Comparison of ENCODE assay signal across 28 mouse cellular contexts in the genomic region with DNA sequence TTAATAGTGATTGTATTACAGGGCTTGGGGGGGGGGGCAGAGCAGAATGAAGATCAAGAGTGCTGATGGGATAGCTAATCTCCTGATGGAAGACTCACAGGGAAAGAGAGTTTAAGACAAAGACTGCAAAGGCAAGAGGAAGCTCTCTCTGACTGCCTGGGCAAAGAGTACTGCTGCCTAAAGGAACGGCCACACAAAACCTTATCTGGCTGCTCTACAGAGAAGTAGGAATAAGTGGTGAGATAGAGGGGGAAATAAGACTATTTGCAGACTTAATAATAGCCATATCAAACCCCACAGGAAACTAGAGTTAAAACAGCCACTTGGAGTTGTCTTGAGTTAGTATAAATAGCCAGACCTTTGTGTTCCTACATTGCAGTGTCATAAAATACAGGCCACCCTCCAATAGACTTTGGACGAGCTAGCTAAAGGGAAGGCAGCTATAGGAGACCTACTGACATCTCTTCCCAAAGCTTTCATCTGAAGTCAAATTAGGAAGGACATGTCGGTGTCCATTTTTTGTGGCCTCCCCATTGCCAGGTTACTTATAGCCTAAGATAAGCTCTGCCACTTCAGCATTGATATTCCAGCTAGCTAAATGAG. TPM values are rescaled to one million over a fixed set of nuclear protein-coding genes. Genes with fewer than 3 reads are reported as not detected.
DNase-seq lines count a peak whose midpoint lies in the region; ATAC-seq lines count a peak whose summit lies in the region.
"Had no signal": no experiment of that assay in that cellular context is flagged by ENCODE, and none has a peak within 500 bp of the region (broad histone marks: within the 10 kb centered on the region; RNA-seq: fewer than 3 reads in every experiment).

No protein-coding gene starts in this region.

- ATAC-seq in liver, embryonic 13.5 days (ENCODE audit: low read depth) = no peak
- ATAC-seq in megakaryocyte, adult 5-6 weeks (ENCODE audit: poor library complexity, severe bottlenecking) = 0 out of 2 replicates have a peak, but pooled peaks have one; percentile 12
- ATAC-seq: activated CD4-positive, CD25-positive, alpha-beta regulatory T cell, adult 4 months; forebrain, embryonic 13.5 days; hindbrain, postnatal 0 days; midbrain, embryonic 16.5 days had no signal

- no peak overlapping the region for H3K9ac ChIP-seq in liver, embryonic 13.5 days
- H3K9ac ChIP-seq: embryonic facial prominence, embryonic 12.5 days; forebrain, embryonic 13.5 days; stomach, embryonic 15.5 days had no signal

- H3K4me3 ChIP-seq in liver, embryonic 13.5 days (replicated peaks) = no peak overlapping the region
- H3K4me3 ChIP-seq: embryonic facial prominence, embryonic 12.5 days; forebrain, embryonic 13.5 days; heart, adult 2 months; hindbrain, embryonic 10.5 days; limb, embryonic 10.5 days; midbrain, embryonic 10.5 days; stomach, embryonic 15.5 days had no signal

- H3K4me1 ChIP-seq in liver, embryonic 13.5 days (replicated peaks) = peaks cover 31% of the 10 kb centered on the region
- H3K4me1 ChIP-seq: embryonic facial prominence, embryonic 12.5 days; forebrain, embryonic 13.5 days; hindbrain, embryonic 10.5 days; limb, embryonic 10.5 days; midbrain, embryonic 10.5 days; stomach, embryonic 15.5 days had no signal

- H3K4me2 ChIP-seq in liver, embryonic 13.5 days = no peak overlapping the region
- H3K4me2 ChIP-seq: embryonic facial prominence, embryonic 12.5 days; forebrain, embryonic 13.5 days; stomach, embryonic 15.5 days had no signal

- H3K27me3 ChIP-seq in liver, embryonic 13.5 days = peaks cover 5% of the 10 kb centered on the region; the same call in 1 of the 2 replicates
- H3K27me3 ChIP-seq: embryonic facial prominence, embryonic 12.5 days; forebrain, embryonic 13.5 days; stomach, embryonic 15.5 days had no signal

- no peak for DNase-seq in liver, embryonic 13.5 days
- no peak for DNase-seq in liver
- DNase-seq in MEL-GATA-1-ER (ENCODE audit: extremely low read depth, low read depth) = peak; percentile 83
- no peak for DNase-seq in gastrocnemius, postnatal 10 days
- no peak for DNase-seq in lung, postnatal 10 days
- no peak for DNase-seq in layer of hippocampus, adult 9-11 months
- DNase-seq: adrenal gland, postnatal 10 days; cerebellum, adult 18-20 months; cerebellum, postnatal 14 days; heart, adult 2 months; heart, postnatal 10 days; kidney, adult 18-20 months; lung, adult 2 months; right cerebral cortex, postnatal 4 days; thymus, adult 18-20 months; thymus, postnatal 4 days had no signal

- WGBS in liver, embryonic 13.5 days (ENCODE audit: insufficient replicate concordance) = 39% methylated on average over 3 of the region's 3 CpGs

- no peaks in the 10 kb centered on the region for H3K36me3 ChIP-seq in liver, embryonic 13.5 days
- H3K36me3 ChIP-seq: embryonic facial prominence, embryonic 12.5 days; hindbrain, embryonic 10.5 days; limb, embryonic 10.5 days; midbrain, embryonic 10.5 days; stomach, embryonic 15.5 days had no signal

- H3K9me3 ChIP-seq in liver, embryonic 13.5 days (replicated peaks) = no peaks in the 10 kb centered on the region
- H3K9me3 ChIP-seq: embryonic facial prominence, embryonic 12.5 days; forebrain, embryonic 13.5 days; G1E; hindbrain, embryonic 10.5 days; limb, embryonic 10.5 days; midbrain, embryonic 10.5 days; stomach, embryonic 15.5 days had no signal

- H3K27ac ChIP-seq in liver, embryonic 13.5 days = peak overlapping the region; percentile 9; the same call in 1 of the 2 replicates
- H3K27ac ChIP-seq: embryonic facial prominence, embryonic 12.5 days; forebrain, embryonic 13.5 days; heart, adult 2 months; hindbrain, embryonic 10.5 days; hindbrain, postnatal 0 days; kidney, postnatal 0 days; limb, embryonic 10.5 days; midbrain, embryonic 10.5 days; stomach, embryonic 15.5 days had no signal

RNA-seq across cellular contexts. Expression of a gene that starts 13.7 kb away (rescaled TPM):
- 22.3 and 27.6 TPM in 2 replicates for polyA plus RNA-seq in liver, embryonic 13.5 days (2015; fragmentation: Nextera tagmentation; extraction: Ambion mirVana)
- 49.5 and 80.4 TPM in 2 replicates for total RNA-seq in megakaryocyte, adult 5-6 weeks (2015)
- 20.9 and 28.7 TPM in 2 replicates for total RNA-seq in megakaryocyte, adult 5-6 weeks (2017)
- 10 to 100 TPM; 24.3 to 28.0 TPM for total RNA-seq in gastrocnemius, postnatal 10 days (2021)
